Mouse (Mus musculus) liver, adult 2 months (tissue): ENCODE measurements at regions not wholly inside any gene's neighbourhood (a gene's known extent, or its start where the extent isn't known, plus 50 kb on each side); places are given as distances from the start of the nearest gene placed in this dataset.

Experiments
- DNase-seq: peaks from one replicate; pipeline ENCODE4 v3.0.0-alpha.2; 2011; ENCODE audit warnings: low read depth, low spot score; ENCODE audit errors: extremely low read depth
- H3K27ac ChIP-seq: fragments of 200-500 bp; replicated peaks from 2 replicates; pipeline ENCODE4 v1.5.1; 2012; ENCODE audit warnings: low read depth, mild to moderate bottlenecking, control low read depth, inconsistent platforms, low read length; ENCODE audit not compliant: insufficient read depth
- H3K27me3 ChIP-seq: fragments of 200-500 bp; 2 replicates; pipeline ENCODE4 v1.6.1; 2012; ENCODE audit warnings: mild to moderate bottlenecking, moderate library complexity, low read length, inconsistent platforms; ENCODE audit not compliant: control insufficient read depth, insufficient read depth
- H3K36me3 ChIP-seq: fragments of 200-500 bp; 2 replicates; pipeline ENCODE4 v1.6.1; 2012; ENCODE audit warnings: low read length, inconsistent platforms; ENCODE audit not compliant: control insufficient read depth, insufficient read depth
- H3K4me1 ChIP-seq: fragments of 200-500 bp; 2 replicates; pipeline ENCODE4 v1.6.1; 2011; ENCODE audit warnings: low read length; ENCODE audit not compliant: control insufficient read depth, insufficient read depth
- H3K4me3 ChIP-seq: fragments of 200-500 bp; 2 replicates; pipeline ENCODE4 v1.5.1; 2011; ENCODE audit warnings: low read depth, mild to moderate bottlenecking, control low read depth, low read length, moderate library complexity; ENCODE audit not compliant: insufficient read depth
- H3K79me2 ChIP-seq: fragments of 200-500 bp; 2 replicates; pipeline ENCODE4 v1.6.1; 2012; ENCODE audit warnings: inconsistent platforms, mild to moderate bottlenecking, low read length, moderate library complexity; ENCODE audit not compliant: control insufficient read depth, insufficient read depth
- H3K9ac ChIP-seq: fragments of 200-500 bp; 2 replicates; pipeline ENCODE4 v1.6.1; 2012; ENCODE audit warnings: low read depth, mild to moderate bottlenecking, control low read depth, inconsistent platforms, low read length
- CTCF ChIP-seq: fragments of 200-500 bp; IDR thresholded peaks from 2 replicates; pipeline ENCODE4 v1.5.1; 2011; ENCODE audit warnings: low read depth, low read length, control low read depth
- POLR2A ChIP-seq: fragments of 200-500 bp; IDR thresholded peaks from 2 replicates; pipeline ENCODE4 v1.6.1; 2011; ENCODE audit warnings: low read length, control low read depth; ENCODE audit not compliant: insufficient read depth; ENCODE audit errors: extremely low read depth
- WGBS: fragments of 180-500 bp; shearing (Covaris S2); methylation state at CpG from one replicate; pipeline ENCODE4 v1.1.7; 2018; 5-methylcytosine and 5-hydroxymethylcytosine counted together

DNA sequence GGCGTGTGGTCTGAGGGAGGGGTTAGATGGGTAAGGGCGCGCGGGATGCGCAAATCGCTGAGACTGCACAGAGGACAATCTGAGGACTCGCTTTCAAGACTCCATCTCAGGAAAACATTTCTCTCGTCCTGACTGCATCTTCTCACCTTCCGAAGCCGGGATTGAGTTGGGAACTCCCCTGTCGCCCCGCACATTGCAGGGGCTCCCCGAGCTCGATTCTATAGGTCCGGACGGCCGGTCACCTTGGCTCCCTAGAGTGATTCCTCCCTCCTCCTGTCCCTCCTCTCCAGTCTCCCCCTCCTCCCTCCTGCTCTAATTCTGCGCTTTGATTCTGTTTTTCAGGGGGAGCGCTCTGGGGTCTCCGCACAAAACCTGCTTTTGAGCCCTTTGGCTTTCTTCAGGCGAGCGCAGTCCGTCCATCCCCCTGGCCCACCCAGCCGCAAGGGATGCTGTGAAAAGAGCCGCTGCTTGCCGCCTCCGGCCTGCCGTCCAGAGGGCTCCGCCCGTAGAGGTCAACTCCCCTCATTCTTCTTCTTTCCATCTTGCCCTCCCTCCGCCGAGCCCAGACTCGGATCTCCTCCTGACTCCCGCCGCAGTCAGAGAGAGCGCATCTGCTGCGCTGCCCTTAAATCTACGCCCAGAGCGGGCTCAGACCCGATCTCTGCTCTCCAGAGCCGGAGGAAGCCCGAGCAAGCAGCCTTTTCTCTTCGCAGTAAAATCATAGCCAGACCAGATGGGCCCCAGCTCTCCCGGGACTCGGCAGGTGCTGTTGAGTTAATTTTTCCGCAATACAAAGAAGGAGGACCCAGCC, 153.8 kb upstream of the Cypt12 start:
- Histone ChIP-seq H3K27me3 (peaks cover 15% of the 10 kb centered on the region; the same call in 1 of the 2 replicates), H3K36me3 (no peaks in the 10 kb centered on the region), H3K79me2 (no peaks in the 10 kb centered on the region), H3K27ac (no peak overlapping the region), H3K4me1 (no peaks in the 10 kb centered on the region), H3K4me3 (no peak overlapping the region), H3K9ac (no peak overlapping the region)
- no peak for DNase-seq
- WGBS, result 1% methylated on average over 46 of the region's 46 CpGs
- TF ChIP-seq POLR2A (no peak), CTCF (no peak)

DNA sequence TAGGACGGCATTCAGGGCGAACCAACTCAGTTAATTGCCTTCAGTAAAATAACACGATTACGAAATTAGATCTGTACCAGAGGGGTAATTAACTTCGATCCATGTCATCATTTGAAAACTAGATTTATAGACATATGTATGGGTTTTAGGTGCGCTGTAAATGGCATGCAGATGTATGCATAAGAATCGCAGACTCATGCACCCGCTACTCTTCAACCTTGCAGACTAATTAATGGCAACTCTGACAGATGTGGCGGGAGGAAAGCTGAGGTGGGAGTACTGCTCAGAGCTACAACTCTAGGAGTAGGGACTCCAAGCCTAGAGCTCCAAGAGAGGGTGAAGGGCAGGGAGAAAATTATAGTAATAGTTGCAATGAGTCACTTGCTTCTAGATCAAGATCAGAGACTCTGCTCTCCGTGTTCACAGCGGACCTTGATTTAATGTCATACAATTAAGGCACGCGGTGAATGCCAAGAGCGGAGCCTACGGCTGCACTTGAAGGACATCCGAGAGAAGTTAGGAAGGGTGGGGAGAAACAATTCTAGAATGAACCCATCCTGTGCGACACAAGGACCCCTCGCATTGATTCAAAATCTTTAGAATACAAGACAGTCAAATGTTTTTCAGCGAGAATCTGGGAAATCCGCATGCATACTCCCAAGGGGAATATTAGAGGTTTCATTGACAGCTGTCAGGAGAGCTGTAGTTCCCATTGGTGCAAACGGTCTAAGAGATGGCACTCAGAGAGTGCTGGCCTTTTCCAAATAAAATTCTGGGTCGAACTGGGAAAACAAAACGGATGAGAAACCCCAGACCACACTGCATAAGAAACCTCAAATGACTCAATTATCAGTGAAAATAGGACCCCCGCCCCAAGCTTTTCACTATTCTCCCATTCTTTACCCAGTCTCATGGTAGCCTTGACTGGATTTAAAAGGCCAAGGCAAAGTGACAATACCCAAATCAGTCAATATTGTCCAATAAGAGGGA, 152.6 kb upstream of the Cypt12 start:
- Histone ChIP-seq H3K27ac (no peak overlapping the region), H3K27me3 (peaks cover 12% of the 10 kb centered on the region; the same call in 1 of the 2 replicates), H3K79me2 (no peaks in the 10 kb centered on the region), H3K4me3 (no peak overlapping the region), H3K36me3 (no peaks in the 10 kb centered on the region), H3K4me1 (no peaks in the 10 kb centered on the region), H3K9ac (no peak overlapping the region)
- 8% methylated on average over 24 of the region's 24 CpGs for WGBS
- no peak for TF ChIP-seq CTCF
- no peak for TF ChIP-seq POLR2A
- DNase-seq, result no peak

DNA sequence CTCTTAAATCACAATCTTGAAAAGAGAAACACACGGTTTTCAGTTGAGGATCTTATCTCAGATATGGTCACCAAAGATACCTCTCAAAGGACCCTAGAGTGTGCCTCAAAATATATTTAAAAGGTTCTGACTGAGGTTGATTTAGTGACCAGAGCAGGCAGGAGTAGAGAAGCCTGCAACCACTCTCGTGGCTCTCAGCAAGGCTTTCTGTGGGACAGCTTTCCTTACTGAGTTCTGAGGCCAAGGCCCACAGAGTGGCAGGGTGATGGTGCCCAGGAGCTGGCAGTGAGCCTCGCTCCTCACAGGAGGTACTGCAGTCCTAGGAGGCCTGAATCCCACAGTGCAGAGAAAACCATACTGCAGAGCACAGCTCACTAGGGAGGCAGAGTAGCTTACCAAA, 151.4 kb upstream of the Cypt12 start:
- Histone ChIP-seq H3K36me3 (no peaks in the 10 kb centered on the region), H3K27me3 (peaks cover 12% of the 10 kb centered on the region; the same call in 1 of the 2 replicates), H3K27ac (no peak overlapping the region), H3K79me2 (no peaks in the 10 kb centered on the region), H3K4me1 (no peaks in the 10 kb centered on the region), H3K4me3 (no peak overlapping the region), H3K9ac (no peak overlapping the region)
- no peak for TF ChIP-seq POLR2A
- no peak for TF ChIP-seq CTCF
- WGBS, result 17% methylated on average over 3 of the region's 3 CpGs
- no peak for DNase-seq

- H3K27me3 ChIP-seq, result peaks cover 10% of the 10 kb centered on the region; the same call in 1 of the 2 replicates
- no peaks in the 10 kb centered on the region for H3K79me2 ChIP-seq
- no peak overlapping the region for H3K9ac ChIP-seq
- H3K27ac ChIP-seq, result no peak overlapping the region
- no peak for TF ChIP-seq POLR2A
- TF ChIP-seq CTCF, result peak; percentile 67
- no peaks in the 10 kb centered on the region for H3K36me3 ChIP-seq
- H3K4me1 ChIP-seq, result no peaks in the 10 kb centered on the region
- peak; percentile 24 for DNase-seq
- H3K4me3 ChIP-seq, result no peak overlapping the region
- 7% methylated on average over 12 of the region's 12 CpGs for WGBS
These were observed 149.8 kb upstream of the Cypt12 start for GRCm38 (mm10) chr3:17798399-17798798.

- 48% methylated on average over 6 of the region's 6 CpGs for WGBS
- H3K4me1 ChIP-seq, result no peaks in the 10 kb centered on the region
These were observed 149.1 kb upstream of the Cypt12 start for GRCm38 (mm10) chr3:17799120-17799519.

More at GRCm38 (mm10) chr3:17799120-17799519, 149.1 kb upstream of the Cypt12 start:
- Histone ChIP-seq H3K27me3 (peaks cover 6% of the 10 kb centered on the region; the same call in 1 of the 2 replicates), H3K4me3 (no peak overlapping the region), H3K9ac (no peak overlapping the region), H3K36me3 (no peaks in the 10 kb centered on the region), H3K27ac (no peak overlapping the region), H3K79me2 (no peaks in the 10 kb centered on the region)
- no peak for DNase-seq
- no peak for TF ChIP-seq CTCF
- TF ChIP-seq POLR2A, result no peak
